Mouse (Mus musculus) kidney, embryonic 14.5 days (tissue): ENCODE measurements around the gene Mafb. TPM values are rescaled to one million over a fixed set of nuclear protein-coding genes. Genes with fewer than 3 reads are reported as not detected.

Experiments
- ATAC-seq: fragments of 200-750 bp; cut with Nextera tagmentation; 2 replicates; pipeline ENCODE4 v1.8.0; 2017; ENCODE audit warnings: moderate number of reproducible peaks, mild to moderate bottlenecking, moderate TSS enrichment, moderate library complexity; ENCODE audit not compliant: low FRiP score, low TSS enrichment
- H3K27ac ChIP-seq: fragments of 300-500 bp; sonication (generic); 2 replicates; pipeline ENCODE4 v1.5.1; 2014; ENCODE audit warnings: low read depth, mild to moderate bottlenecking, low read length, moderate library complexity, mixed read lengths
- H3K27me3 ChIP-seq: fragments of 300-500 bp; sonication (generic); 2 replicates; pipeline ENCODE4 v1.6.1; 2014; ENCODE audit warnings: mild to moderate bottlenecking, low read length; ENCODE audit not compliant: control insufficient read depth, insufficient read depth
- H3K36me3 ChIP-seq: fragments of 300-500 bp; sonication (generic); 2 replicates; pipeline ENCODE4 v1.6.1; 2014; ENCODE audit warnings: low read length, mixed read lengths; ENCODE audit not compliant: control insufficient read depth, insufficient read depth
- H3K4me1 ChIP-seq: fragments of 300-500 bp; sonication (generic); 2 replicates; pipeline ENCODE4 v1.6.1; 2014; ENCODE audit warnings: low read length, mixed read lengths; ENCODE audit not compliant: control insufficient read depth, insufficient read depth
- H3K4me2 ChIP-seq: fragments of 300-500 bp; sonication (generic); replicated peaks from 2 replicates; pipeline ENCODE4 v1.6.1; 2014; ENCODE audit warnings: low read depth, mild to moderate bottlenecking, low read length
- H3K4me3 ChIP-seq: fragments of 300-500 bp; sonication (generic); 2 replicates; pipeline ENCODE4 v1.5.1; 2014; ENCODE audit warnings: mild to moderate bottlenecking, low read length
- H3K9ac ChIP-seq: fragments of 300-500 bp; sonication (generic); 2 replicates; pipeline ENCODE4 v1.6.1; 2014; ENCODE audit warnings: low read depth, mild to moderate bottlenecking, low read length, moderate library complexity
- H3K9me3 ChIP-seq: fragments of 300-500 bp; sonication (generic); 2 replicates; pipeline ENCODE4 v1.6.1; 2016; ENCODE audit warnings: low read length; ENCODE audit not compliant: control insufficient read depth
- WGBS: fragments of 180-500 bp; shearing (Covaris S2); extraction: QIAGEN DNeasy Blood & Tissue Kit; methylation state at CpG from one replicate; pipeline ENCODE4 v1.1.7; 2014; 5-methylcytosine and 5-hydroxymethylcytosine counted together
- polyA plus RNA-seq: library from polyadenylated mRNA; unstranded; fragments of >200 nt; fragmentation: Nextera tagmentation; extraction: Ambion mirVana; gene quantifications from 2 replicates; pipeline ENCODE4 v1.2.1, GENCODE M21; 2014

Gene Mafb
- polyA plus RNA-seq, 1 experiment from 2014 or later, result 33.2 TPM

- H3K9ac ChIP-seq, result peak overlapping the region; percentile 76
- peak overlapping the region; percentile 76 for H3K27ac ChIP-seq
- under 1% methylated on average over 79 of the region's 95 CpGs for WGBS
- peaks cover 58% of the 10 kb centered on the region for H3K27me3 ChIP-seq
- peaks cover 11% of the 10 kb centered on the region; the same call in 1 of the 2 replicates for H3K4me1 ChIP-seq
- H3K9me3 ChIP-seq, result no peaks in the 10 kb centered on the region
- ATAC-seq, result peak; percentile 17; the same call in 1 of the 2 replicates
- H3K4me2 ChIP-seq, result peak overlapping the region; percentile 97
- peak overlapping the region; percentile 58 for H3K4me3 ChIP-seq
- H3K36me3 ChIP-seq, result no peaks in the 10 kb centered on the region
Measured at GRCm38 (mm10) chr2:160366111-160366979, 520 bp downstream of the Mafb start.

- H3K36me3 ChIP-seq, result no peaks in the 10 kb centered on the region
- peak overlapping the region; percentile 58 for H3K4me3 ChIP-seq
- H3K4me2 ChIP-seq, result peak overlapping the region; percentile 97
- peak overlapping the region; percentile 76 for H3K9ac ChIP-seq
- H3K27me3 ChIP-seq, result peaks cover 55% of the 10 kb centered on the region
- 0 out of 2 replicates have a peak, but pooled peaks have one; percentile 0 for ATAC-seq
- peaks cover 11% of the 10 kb centered on the region; the same call in 1 of the 2 replicates for H3K4me1 ChIP-seq
- no peaks in the 10 kb centered on the region for H3K9me3 ChIP-seq
- under 1% methylated on average over 50 of the region's 50 CpGs for WGBS
- H3K27ac ChIP-seq, result no peak overlapping the region
Measured at GRCm38 (mm10) chr2:160365107-160365911, 1.6 kb downstream of the Mafb start.

GRCm38 (mm10) chr2:160364666-160365065 is 2.2 kb downstream of the Mafb start:
- no peaks in the 10 kb centered on the region for H3K9me3 ChIP-seq
- H3K36me3 ChIP-seq, result no peaks in the 10 kb centered on the region
- H3K9ac ChIP-seq, result no peak overlapping the region
- WGBS, result 2% methylated on average over 12 of the region's 12 CpGs
- peaks cover 10% of the 10 kb centered on the region; the same call in 1 of the 2 replicates for H3K4me1 ChIP-seq
- no peak for ATAC-seq
- peak overlapping the region; percentile 97 for H3K4me2 ChIP-seq
- peak overlapping the region; percentile 58 for H3K4me3 ChIP-seq
- H3K27me3 ChIP-seq, result peaks cover 55% of the 10 kb centered on the region
- no peak overlapping the region for H3K27ac ChIP-seq

GRCm38 (mm10) chr2:160364128-160364650 is 2.7 kb downstream of the Mafb start:
- Histone ChIP-seq H3K9ac (no peak overlapping the region), H3K36me3 (no peaks in the 10 kb centered on the region), H3K4me3 (peak overlapping the region; percentile 58), H3K4me2 (peak overlapping the region; percentile 97), H3K9me3 (no peaks in the 10 kb centered on the region), H3K27me3 (peaks cover 53% of the 10 kb centered on the region), H3K27ac (no peak overlapping the region), H3K4me1 (peaks cover 5% of the 10 kb centered on the region; the same call in 1 of the 2 replicates)
- no peak for ATAC-seq
- 4% methylated on average over 9 of the region's 9 CpGs for WGBS

- Histone ChIP-seq H3K27me3 (peaks cover 51% of the 10 kb centered on the region), H3K9me3 (no peaks in the 10 kb centered on the region), H3K4me2 (no peak overlapping the region), H3K4me1 (no peaks in the 10 kb centered on the region), H3K4me3 (no peak overlapping the region), H3K27ac (no peak overlapping the region), H3K9ac (no peak overlapping the region), H3K36me3 (no peaks in the 10 kb centered on the region)
- no peak for ATAC-seq
- WGBS, result 51% methylated on average over 4 of the region's 4 CpGs
Measured at GRCm38 (mm10) chr2:160363201-160363600, 3.7 kb downstream of the Mafb start.

GRCm38 (mm10) chr2:160361442-160362121 is 5.3 kb downstream of the Mafb start:
- WGBS, result 24% methylated on average over 16 of the region's 16 CpGs
- ATAC-seq, result no peak
- Histone ChIP-seq H3K4me3 (no peak overlapping the region), H3K9ac (no peak overlapping the region), H3K27me3 (peaks cover 51% of the 10 kb centered on the region), H3K27ac (no peak overlapping the region), H3K4me2 (no peak overlapping the region), H3K9me3 (no peaks in the 10 kb centered on the region), H3K36me3 (no peaks in the 10 kb centered on the region), H3K4me1 (no peaks in the 10 kb centered on the region)

- no peaks in the 10 kb centered on the region for H3K9me3 ChIP-seq
- H3K4me1 ChIP-seq, result no peaks in the 10 kb centered on the region
- H3K27me3 ChIP-seq, result peaks cover 44% of the 10 kb centered on the region
- H3K9ac ChIP-seq, result no peak overlapping the region
- H3K4me3 ChIP-seq, result no peak overlapping the region
- ATAC-seq, result no peak
- 14% methylated on average over 8 of the region's 8 CpGs for WGBS
- H3K4me2 ChIP-seq, result no peak overlapping the region
- H3K27ac ChIP-seq, result no peak overlapping the region
- no peaks in the 10 kb centered on the region for H3K36me3 ChIP-seq
Measured at GRCm38 (mm10) chr2:160360234-160360874, 6.5 kb downstream of the Mafb start.

GRCm38 (mm10) chr2:160358896-160359295 is 8.0 kb downstream of the Mafb start:
- Histone ChIP-seq H3K4me3 (no peak overlapping the region), H3K9me3 (no peaks in the 10 kb centered on the region), H3K36me3 (no peaks in the 10 kb centered on the region), H3K27ac (no peak overlapping the region), H3K9ac (no peak overlapping the region), H3K4me2 (no peak overlapping the region), H3K27me3 (peaks cover 47% of the 10 kb centered on the region), H3K4me1 (no peaks in the 10 kb centered on the region)
- ATAC-seq, result no peak
- WGBS, result 8% methylated on average over 4 of the region's 4 CpGs
